Mouse (Mus musculus) myocyte (in vitro differentiated cells): Measurements from ENCODE around the gene Eif2ak4.

ENCODE experiments used
- CEBPB ChIP-seq: IDR thresholded peaks from 2 replicates; pipeline ENCODE4 v1.6.1; 2011; ENCODE audit warnings: mild to moderate bottlenecking, moderate library complexity; ENCODE audit not compliant: poor library complexity, insufficient read depth, severe bottlenecking
- MAX ChIP-seq: IDR thresholded peaks from one replicate; pipeline ENCODE4 v1.6.1; 2011; ENCODE audit warnings: low read depth, mild to moderate bottlenecking, control low read depth
- MYOG ChIP-seq, 3 experiments: IDR thresholded peaks; one replicate each; pipeline ENCODE4 v1.6.1; 2011; ENCODE audit warnings: control low read depth in 2 of 3, low read depth in 2 of 3, mild to moderate bottlenecking in 2 of 3; ENCODE audit not compliant: insufficient read length in 2 of 3, control insufficient read depth in 1 of 3, insufficient read depth in 1 of 3
- POLR2A ChIP-seq: IDR thresholded peaks from one replicate; pipeline ENCODE4 v1.6.1; 2011; ENCODE audit warnings: low read depth, mild to moderate bottlenecking, control low read depth, moderate library complexity; ENCODE audit not compliant: insufficient read length
- POLR2AphosphoS2 ChIP-seq: IDR thresholded peaks from one replicate; pipeline ENCODE4 v1.6.1; 2011; ENCODE audit warnings: low read depth, control low read depth; ENCODE audit not compliant: insufficient read length
- TCF12 ChIP-seq: IDR thresholded peaks from one replicate; pipeline ENCODE4 v1.6.1; 2011; ENCODE audit warnings: mild to moderate bottlenecking, control low read depth; ENCODE audit not compliant: poor library complexity, insufficient read depth, severe bottlenecking

DNA sequence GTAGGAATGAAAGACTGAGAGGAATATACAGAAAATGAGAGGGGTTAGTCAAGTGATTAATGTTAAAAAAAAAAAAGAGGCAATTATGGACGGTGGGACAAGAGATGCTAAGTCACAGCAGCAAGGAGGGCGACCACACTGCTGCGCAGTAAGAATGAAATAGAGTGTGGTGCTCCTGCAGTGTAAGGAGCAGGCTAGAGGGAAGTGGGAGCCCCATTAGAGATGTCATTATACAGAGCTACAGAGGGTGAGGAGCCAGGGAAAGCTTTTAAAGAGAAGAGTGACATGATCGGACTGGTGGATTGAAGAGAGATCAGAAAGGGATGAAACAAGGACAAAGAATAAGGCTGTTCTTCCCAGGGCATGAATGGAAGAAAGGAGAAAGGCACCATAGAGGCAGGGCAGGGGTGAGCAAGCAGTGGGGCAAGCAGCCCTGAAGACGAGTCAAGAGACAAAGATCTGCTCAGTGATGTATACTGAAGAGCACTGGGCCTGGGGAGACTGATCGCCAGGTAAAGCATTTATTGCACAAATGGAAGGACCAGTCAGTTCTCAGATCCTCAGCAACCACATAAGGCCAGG is 33.2 kb upstream of the Eif2ak4 start:
- TF ChIP-seq MYOG (IDR thresholded peaks at IDR 0.05; ENCODE audit: control insufficient read depth in 1 of 3, insufficient read depth in 1 of 3, insufficient read length in 2 of 3, low read depth in 2 of 3) (no peak), POLR2A (no peak), POLR2AphosphoS2 (no peak), CEBPB (no peak), TCF12 (no peak), MAX (no peak)
